Mouse (Mus musculus) stomach, embryonic 14.5 days (tissue): ENCODE results near the gene Srbd1. TPM values are rescaled to one million over a fixed set of nuclear protein-coding genes. Genes with fewer than 3 reads are reported as not detected.

Experiments
- ATAC-seq: fragments of 200-750 bp; cut with Nextera tagmentation; 2 replicates; pipeline ENCODE4 v1.8.0; 2017; ENCODE audit warnings: low read depth, moderate TSS enrichment; ENCODE audit not compliant: insufficient number of reproducible peaks, insufficient read depth, low FRiP score
- H3K27ac ChIP-seq: fragments of 300-500 bp; sonication (generic); 2 replicates; pipeline ENCODE4 v1.5.1; 2014; ENCODE audit warnings: mild to moderate bottlenecking, low read length, moderate library complexity, mixed read lengths
- H3K27me3 ChIP-seq: fragments of 300-500 bp; sonication (generic); 2 replicates; pipeline ENCODE4 v1.6.1; 2014; ENCODE audit warnings: low read length, control low read depth, mixed read lengths; ENCODE audit not compliant: control insufficient read depth, insufficient read depth
- H3K36me3 ChIP-seq: fragments of 300-500 bp; sonication (generic); 2 replicates; pipeline ENCODE4 v1.6.1; 2014; ENCODE audit warnings: mild to moderate bottlenecking, control low read depth, low read length, moderate library complexity, mixed read lengths; ENCODE audit not compliant: control insufficient read depth, insufficient read depth
- H3K4me1 ChIP-seq: fragments of 300-500 bp; sonication (generic); 2 replicates; pipeline ENCODE4 v1.6.1; 2014; ENCODE audit warnings: low read length, control low read depth, mixed read lengths; ENCODE audit not compliant: control insufficient read depth, insufficient read depth
- H3K4me2 ChIP-seq: fragments of 300-500 bp; sonication (generic); replicated peaks from 2 replicates; pipeline ENCODE4 v1.6.1; 2014; ENCODE audit warnings: low read depth, low read length, control low read depth
- H3K4me3 ChIP-seq: fragments of 300-500 bp; sonication (generic); 2 replicates; pipeline ENCODE4 v1.5.1; 2014; ENCODE audit warnings: low read depth, low read length, control low read depth
- H3K9ac ChIP-seq: fragments of 300-500 bp; sonication (generic); replicated peaks from 2 replicates; pipeline ENCODE4 v1.6.1; 2014; ENCODE audit warnings: low read depth, mild to moderate bottlenecking, control low read depth, low read length, moderate library complexity, mixed read lengths
- H3K9me3 ChIP-seq: fragments of 300-500 bp; sonication (generic); 2 replicates; pipeline ENCODE4 v1.6.1; 2016; ENCODE audit warnings: low read depth, low read length, control low read depth; ENCODE audit not compliant: control insufficient read depth
- WGBS: fragments of 180-500 bp; shearing (Covaris S2); extraction: QIAGEN DNeasy Blood & Tissue Kit; methylation state at CpG from one replicate; pipeline ENCODE4 v1.1.7; 2014; 5-methylcytosine and 5-hydroxymethylcytosine counted together
- polyA plus RNA-seq: library from polyadenylated mRNA; unstranded; fragments of >200 nt; fragmentation: Nextera tagmentation; extraction: Ambion mirVana; gene quantifications from 2 replicates; pipeline ENCODE4 v1.2.1, GENCODE M21; 2014

Gene Srbd1
- 9.6 and 10.7 TPM in 2 replicates for polyA plus RNA-seq

- H3K27ac ChIP-seq = peak within 1 kb of the TSS; percentile 63; the same call in 1 of the 2 replicates
- H3K9ac ChIP-seq = peak within 1 kb of the TSS; percentile 62
- H3K27me3 ChIP-seq = no peaks in the 10 kb centered on the region
- peak within 1 kb of the TSS; percentile 85 for H3K4me3 ChIP-seq
- no peaks in the 10 kb centered on the region for H3K36me3 ChIP-seq
- ATAC-seq = peak; percentile 92
- WGBS = 2% methylated on average over 29 of the region's 45 CpGs
- peak within 1 kb of the TSS; percentile 98 for H3K4me2 ChIP-seq
- no peaks in the 10 kb centered on the region for H3K9me3 ChIP-seq
- H3K4me1 ChIP-seq = peaks cover 5% of the 10 kb centered on the region; the same call in 1 of the 2 replicates
Measured at GRCm38 (mm10) chr17:86145079-86145951, at the start of gene Srbd1. Gene Srbd1, minus strand, starts transcription at chr17:86145175.

GRCm38 (mm10) chr17:86193979-86194378 is 49.0 kb upstream of the Srbd1 start:
- ATAC-seq = no peak
- Histone ChIP-seq H3K27ac (no peak overlapping the region), H3K4me1 (no peaks in the 10 kb centered on the region), H3K4me2 (no peak overlapping the region), H3K27me3 (no peaks in the 10 kb centered on the region), H3K9me3 (no peaks in the 10 kb centered on the region), H3K9ac (no peak overlapping the region), H3K36me3 (no peaks in the 10 kb centered on the region), H3K4me3 (no peak overlapping the region)
- WGBS = 78% methylated on average over 6 of the region's 6 CpGs

GRCm38 (mm10) chr17:86187777-86188176 is 42.8 kb upstream of the Srbd1 start:
- H3K9ac ChIP-seq = no peak overlapping the region
- WGBS = 88% methylated on average over 1 of the region's 1 CpGs
- ATAC-seq = no peak

GRCm38 (mm10) chr17:86185584-86185983 is 40.6 kb upstream of the Srbd1 start:
- peak; percentile 69 for ATAC-seq
- no peaks in the 10 kb centered on the region for H3K36me3 ChIP-seq

More at GRCm38 (mm10) chr17:86187777-86188176, 42.8 kb upstream of the Srbd1 start:
- H3K4me2 ChIP-seq = no peak overlapping the region
- H3K9me3 ChIP-seq = no peaks in the 10 kb centered on the region
- H3K27me3 ChIP-seq = no peaks in the 10 kb centered on the region
- no peak overlapping the region for H3K4me3 ChIP-seq
- peaks cover 18% of the 10 kb centered on the region; the same call in 1 of the 2 replicates for H3K4me1 ChIP-seq
- H3K36me3 ChIP-seq = no peaks in the 10 kb centered on the region
- no peak overlapping the region for H3K27ac ChIP-seq

GRCm38 (mm10) chr17:86184552-86185209 is 39.7 kb upstream of the Srbd1 start:
- no peak for ATAC-seq
- H3K27ac ChIP-seq = no peak overlapping the region

More at GRCm38 (mm10) chr17:86185584-86185983, 40.6 kb upstream of the Srbd1 start:
- Histone ChIP-seq H3K27me3 (no peaks in the 10 kb centered on the region), H3K4me1 (peaks cover 18% of the 10 kb centered on the region; the same call in 1 of the 2 replicates), H3K4me2 (no peak overlapping the region; the same call in 1 of the 2 replicates), H3K27ac (no peak overlapping the region), H3K9me3 (no peaks in the 10 kb centered on the region), H3K4me3 (no peak overlapping the region), H3K9ac (no peak overlapping the region)
- WGBS = 21% methylated on average over 7 of the region's 7 CpGs

GRCm38 (mm10) chr17:86183788-86184187 is 38.8 kb upstream of the Srbd1 start:
- no peaks in the 10 kb centered on the region for H3K27me3 ChIP-seq
- no peak overlapping the region for H3K4me3 ChIP-seq
- H3K9ac ChIP-seq = no peak overlapping the region
- no peak overlapping the region for H3K27ac ChIP-seq
- no peaks in the 10 kb centered on the region for H3K9me3 ChIP-seq
- no peak overlapping the region for H3K4me2 ChIP-seq
- peaks cover 18% of the 10 kb centered on the region; the same call in 1 of the 2 replicates for H3K4me1 ChIP-seq
- 45% methylated on average over 2 of the region's 2 CpGs for WGBS
- H3K36me3 ChIP-seq = no peaks in the 10 kb centered on the region
- ATAC-seq = no peak

More at GRCm38 (mm10) chr17:86184552-86185209, 39.7 kb upstream of the Srbd1 start:
- 40% methylated on average over 9 of the region's 9 CpGs for WGBS
- Histone ChIP-seq H3K9me3 (no peaks in the 10 kb centered on the region), H3K4me3 (no peak overlapping the region), H3K36me3 (no peaks in the 10 kb centered on the region), H3K27me3 (no peaks in the 10 kb centered on the region), H3K9ac (no peak overlapping the region), H3K4me2 (no peak overlapping the region; the same call in 1 of the 2 replicates), H3K4me1 (peaks cover 18% of the 10 kb centered on the region; the same call in 1 of the 2 replicates)

GRCm38 (mm10) chr17:86176722-86177121 is 31.7 kb upstream of the Srbd1 start:
- H3K4me2 ChIP-seq = no peak overlapping the region
- ATAC-seq = no peak
- H3K27me3 ChIP-seq = no peaks in the 10 kb centered on the region
- H3K9me3 ChIP-seq = no peaks in the 10 kb centered on the region
- H3K4me1 ChIP-seq = 0 out of 2 replicates have a peak, but pooled peaks cover 8% of the 10 kb centered on the region
- H3K36me3 ChIP-seq = no peaks in the 10 kb centered on the region
- H3K9ac ChIP-seq = no peak overlapping the region
- WGBS = 82% methylated on average over 7 of the region's 7 CpGs
- H3K27ac ChIP-seq = no peak overlapping the region
- H3K4me3 ChIP-seq = no peak overlapping the region

- Histone ChIP-seq H3K9me3 (no peaks in the 10 kb centered on the region), H3K4me2 (no peak overlapping the region), H3K27me3 (no peaks in the 10 kb centered on the region), H3K36me3 (no peaks in the 10 kb centered on the region), H3K4me3 (no peak overlapping the region), H3K4me1 (peaks cover 11% of the 10 kb centered on the region; the same call in 1 of the 2 replicates), H3K27ac (no peak overlapping the region), H3K9ac (no peak overlapping the region)
- WGBS = 38% methylated on average over 9 of the region's 9 CpGs
- no peak for ATAC-seq
Measured at GRCm38 (mm10) chr17:86175516-86175915, 30.5 kb upstream of the Srbd1 start.
